Mouse (Mus musculus) thymus, postnatal 25 days (tissue): ENCODE measurements at regions not wholly inside any gene's neighbourhood (a gene's known extent, or its start where the extent isn't known, plus 50 kb on each side); places are given as distances from the start of the nearest gene placed in this dataset.

ENCODE experiments used
- DNase-seq: peaks from one replicate; pipeline ENCODE4 v3.0.0; 2022

- no peak for DNase-seq
These were observed 89.9 kb upstream of the Mef2a start for GRCm38 (mm10) chr7:67462591-67462990.

DNA sequence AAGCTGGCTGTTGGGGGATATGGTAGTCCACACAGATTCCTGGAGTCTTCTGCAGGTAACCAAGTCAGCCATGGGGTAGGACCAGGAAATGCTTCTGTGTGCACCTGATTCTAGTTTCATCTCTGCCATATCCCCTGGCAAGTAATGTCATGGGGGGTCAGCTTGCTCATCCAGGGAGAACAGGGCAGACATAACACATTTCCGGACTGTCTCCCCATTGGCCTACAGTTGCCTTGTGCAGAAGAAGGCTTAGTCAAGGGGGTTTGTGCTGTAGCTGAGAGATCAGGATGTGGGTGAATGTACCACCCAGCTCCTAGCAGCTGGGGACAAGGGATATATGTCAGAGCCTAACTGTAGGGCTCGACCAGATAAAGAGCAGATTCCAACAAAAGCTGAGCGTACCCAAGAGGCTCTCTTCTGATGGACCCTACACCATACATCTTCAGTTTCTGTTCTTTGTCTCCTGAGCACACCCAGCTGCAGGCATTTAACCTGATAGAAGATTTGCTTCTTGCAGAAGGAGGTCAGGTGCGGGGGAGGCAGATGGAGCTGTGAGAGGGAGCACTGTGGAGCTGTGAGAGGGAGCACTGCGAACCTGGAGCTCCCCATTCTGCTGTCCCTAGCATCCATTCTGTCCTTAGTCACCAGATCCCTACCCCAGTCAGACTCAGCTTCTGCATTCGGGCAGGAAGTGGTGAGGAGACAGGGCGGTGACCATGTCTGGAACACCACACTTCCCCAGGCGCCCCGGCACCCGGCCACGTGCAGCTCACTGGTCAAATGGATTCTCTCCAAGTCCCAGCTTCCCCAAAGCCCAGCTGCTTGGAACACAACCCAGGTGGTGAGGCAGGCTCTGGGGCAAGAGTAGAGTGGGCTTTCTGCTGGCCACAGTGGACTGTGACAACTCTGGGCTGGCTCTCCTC lies 88.9 kb upstream of the Mef2a start:
- peak; percentile 59 for DNase-seq

DNA sequence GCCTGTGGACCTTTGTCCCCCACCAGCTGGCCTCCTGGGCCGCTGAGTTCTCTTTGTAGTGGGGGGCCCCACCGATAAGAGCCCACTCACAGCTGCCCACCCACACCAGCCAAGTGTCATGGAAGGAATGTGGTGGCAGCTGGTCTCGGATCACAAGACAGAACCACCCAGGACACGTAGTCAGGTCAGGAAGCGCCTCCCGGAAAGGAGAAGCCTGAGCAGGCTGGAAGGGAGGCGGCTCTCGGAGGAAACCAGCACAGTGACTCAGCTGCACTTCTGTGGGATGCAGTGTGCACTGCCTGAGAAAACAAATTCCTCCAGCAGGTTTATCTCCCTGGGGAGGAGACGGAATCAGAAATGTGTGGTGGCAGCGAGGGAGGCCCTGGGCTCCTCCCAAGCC lies 87.2 kb upstream of the Mef2a start:
- DNase-seq = no peak

GRCm38 (mm10) chr7:67459209-67459608 lies 86.6 kb upstream of the Mef2a start:
- no peak for DNase-seq

GRCm38 (mm10) chr7:67458640-67459039 lies 86.0 kb upstream of the Mef2a start:
- DNase-seq = no peak

DNA sequence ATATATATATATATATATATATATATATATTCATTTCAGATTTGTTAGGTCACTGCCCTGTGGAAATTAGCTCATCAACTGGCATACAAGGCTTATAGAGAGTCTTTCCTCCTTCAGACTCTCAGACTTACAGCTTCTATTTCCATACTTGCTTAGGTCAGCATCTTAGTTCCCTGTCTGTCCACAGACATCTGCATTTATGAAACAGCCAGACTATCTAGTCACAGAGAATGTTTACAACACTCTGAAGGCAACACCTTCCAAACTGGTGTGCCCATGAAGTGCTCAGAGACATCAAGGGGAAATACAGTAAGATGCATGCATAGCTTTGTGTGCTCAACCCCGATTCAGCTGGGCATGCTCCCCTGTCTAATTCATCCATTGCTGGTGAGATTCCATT lies 85.2 kb upstream of the Mef2a start:
- no peak for DNase-seq

DNA sequence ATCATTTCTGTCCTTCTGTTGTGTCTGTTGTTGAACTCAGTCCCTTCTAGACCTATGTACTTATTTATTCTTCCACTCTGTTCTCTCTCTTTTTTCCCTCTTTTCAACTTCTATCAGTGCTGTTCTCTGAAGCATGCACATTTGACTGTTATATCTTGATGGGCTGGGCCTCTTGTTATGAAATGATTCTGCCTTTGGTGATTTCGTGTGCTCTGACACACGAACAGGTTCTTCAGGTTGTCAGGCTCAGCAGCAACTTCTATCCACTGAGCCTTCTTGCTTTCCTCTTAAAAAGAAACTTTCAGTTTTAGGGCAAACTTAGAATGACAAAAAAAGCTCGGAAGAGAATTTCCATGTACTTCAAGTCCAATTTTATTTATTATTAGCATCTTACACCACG lies 83.4 kb upstream of the Mef2a start:
- DNase-seq = no peak

- no peak for DNase-seq
These were observed 81.8 kb upstream of the Mef2a start for GRCm38 (mm10) chr7:67454458-67454857.

- DNase-seq = no peak
These were observed 78.6 kb upstream of the Mef2a start for GRCm38 (mm10) chr7:67451157-67451793.

- no peak for DNase-seq
These were observed 73.9 kb upstream of the Mef2a start for GRCm38 (mm10) chr7:67446606-67447005.

GRCm38 (mm10) chr7:67445203-67446041 lies 72.8 kb upstream of the Mef2a start:
- peak; percentile 60 for DNase-seq

- peak; percentile 78 for DNase-seq
These were observed 71.9 kb upstream of the Mef2a start for GRCm38 (mm10) chr7:67444523-67444942.

DNA sequence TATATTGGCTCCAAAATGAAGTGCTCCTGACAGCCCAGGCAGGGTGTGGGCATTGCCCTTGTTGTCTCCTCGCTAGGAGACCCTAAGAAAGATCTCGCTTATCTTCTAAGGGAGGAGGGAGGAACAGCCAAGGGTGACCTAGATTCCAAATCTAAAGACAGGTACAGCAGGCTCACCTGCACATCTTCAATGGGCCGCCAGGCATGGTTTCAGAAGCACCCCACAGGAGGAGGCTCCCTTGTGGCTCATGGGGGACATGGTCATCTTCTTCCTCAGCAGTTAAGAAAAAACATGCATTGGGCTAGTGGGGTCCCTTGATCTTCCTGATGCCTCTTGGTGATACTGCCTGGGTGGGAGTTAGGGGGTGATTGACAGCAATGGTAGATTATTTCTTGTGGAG lies 71.0 kb upstream of the Mef2a start:
- peak; percentile 45 for DNase-seq

GRCm38 (mm10) chr7:67443001-67443555 lies 70.4 kb upstream of the Mef2a start:
- DNase-seq = no peak

DNA sequence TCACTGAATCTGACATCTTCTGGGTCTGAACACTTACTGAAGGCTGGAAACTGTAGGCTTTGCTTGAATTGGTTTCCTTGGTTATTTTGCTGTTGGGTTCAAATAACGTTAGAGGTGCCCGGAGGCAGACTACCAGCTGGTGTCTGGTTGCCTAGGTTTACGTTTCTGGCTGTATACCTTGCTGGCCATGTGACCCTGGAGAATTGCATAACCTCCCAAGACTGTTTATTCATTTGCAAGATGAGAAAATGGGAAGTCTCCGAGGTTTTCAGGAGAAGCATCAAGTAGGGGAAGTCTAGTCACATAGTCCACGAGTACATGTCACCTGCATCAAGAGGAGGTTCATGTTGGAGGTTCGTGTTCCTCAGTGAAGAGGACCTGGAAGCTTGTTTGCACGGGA lies 69.6 kb upstream of the Mef2a start:
- DNase-seq = no peak

GRCm38 (mm10) chr7:67440806-67441205 lies 68.1 kb upstream of the Mef2a start:
- DNase-seq = peak; percentile 56

DNA sequence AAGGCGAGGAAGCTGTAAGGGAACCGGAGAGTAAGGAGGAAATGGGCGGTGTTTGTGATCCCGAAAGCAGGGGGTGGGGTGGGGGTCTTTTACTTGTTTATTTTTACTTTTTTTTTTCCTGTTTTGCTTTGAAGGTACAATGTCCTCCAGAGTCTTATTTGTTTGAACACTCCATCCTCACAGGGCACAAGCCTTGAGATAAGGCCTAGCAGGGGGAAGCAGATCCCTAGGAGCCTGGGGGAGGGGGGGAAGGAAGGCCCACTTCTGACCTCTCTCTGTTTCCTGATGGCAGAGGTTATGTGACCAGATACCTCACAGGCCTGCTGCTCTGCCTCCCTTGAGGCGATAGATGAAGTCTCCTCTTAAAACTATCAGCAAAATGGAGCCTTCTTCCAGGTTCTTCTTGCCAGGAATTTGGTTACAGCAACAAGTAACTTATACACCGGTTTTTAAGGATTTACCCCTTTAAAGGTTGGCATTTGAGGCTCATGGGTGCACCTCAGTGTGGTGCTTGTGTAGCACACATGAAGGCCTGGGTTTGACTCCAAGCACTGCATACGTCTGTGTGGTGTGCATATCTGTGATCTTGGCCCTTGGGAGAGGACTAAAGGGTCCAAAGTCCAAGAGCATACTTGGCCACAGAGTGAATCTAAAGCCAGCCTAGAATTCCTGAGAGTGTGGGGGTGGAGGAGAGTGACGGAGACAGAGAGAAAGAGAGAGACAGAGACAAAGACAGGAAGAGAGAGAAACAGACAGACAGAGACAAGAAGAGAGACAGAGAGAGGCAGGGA lies 64.8 kb upstream of the Mef2a start:
- DNase-seq = no peak

DNA sequence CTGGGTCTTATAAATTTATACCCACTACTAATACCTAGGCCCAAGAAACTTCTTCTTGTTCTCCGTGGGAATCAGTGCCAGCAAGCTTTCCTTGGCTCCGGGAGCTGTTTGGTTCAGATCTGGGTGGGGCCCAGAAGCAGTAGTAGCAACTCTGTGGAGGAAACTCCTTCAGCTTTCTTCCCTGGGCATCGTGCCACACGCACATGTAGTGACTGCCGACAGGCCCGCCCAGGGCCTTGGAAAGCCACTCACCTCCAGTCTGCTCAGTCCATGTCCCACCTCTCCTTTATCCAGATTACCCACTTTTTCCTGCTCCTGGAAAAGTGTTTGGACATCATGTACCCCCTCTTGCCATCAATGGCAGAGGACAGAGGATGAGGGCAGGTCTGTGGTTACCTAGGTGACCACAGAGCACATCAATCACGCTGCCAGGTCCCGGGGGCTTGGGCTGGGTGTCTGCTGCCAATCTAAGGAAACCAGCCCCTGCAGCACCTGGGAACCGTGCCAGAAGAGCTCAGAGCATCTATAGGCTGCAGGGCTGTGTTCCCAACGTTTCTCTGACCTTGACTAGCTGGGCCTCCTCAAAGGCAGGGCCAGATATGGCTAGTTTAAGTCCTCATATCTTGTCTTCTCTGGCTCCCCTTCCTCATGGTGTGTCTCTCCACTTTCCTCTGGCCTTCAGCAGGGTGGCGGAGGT lies 63.1 kb upstream of the Mef2a start:
- DNase-seq = no peak

DNA sequence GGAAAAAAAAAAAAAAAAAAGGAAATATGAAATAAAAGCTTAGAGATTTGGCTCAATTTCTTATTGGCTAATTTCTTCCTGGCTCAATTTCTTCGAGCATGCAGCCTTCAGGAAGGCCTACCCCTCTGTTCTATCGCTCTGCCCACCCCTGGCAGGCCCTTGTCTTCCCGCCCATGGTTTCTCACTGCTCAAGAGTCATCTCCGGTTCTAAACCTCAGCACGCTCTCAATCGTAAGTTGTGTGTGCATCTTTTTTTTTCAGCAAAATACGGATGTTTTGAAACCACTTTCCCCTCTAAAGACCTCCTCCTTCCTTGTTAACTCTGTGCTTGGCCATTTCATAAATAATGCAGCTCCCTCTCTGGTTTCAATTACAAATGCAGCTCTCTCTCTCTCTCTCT lies 58.3 kb upstream of the Mef2a start:
- DNase-seq = no peak

DNA sequence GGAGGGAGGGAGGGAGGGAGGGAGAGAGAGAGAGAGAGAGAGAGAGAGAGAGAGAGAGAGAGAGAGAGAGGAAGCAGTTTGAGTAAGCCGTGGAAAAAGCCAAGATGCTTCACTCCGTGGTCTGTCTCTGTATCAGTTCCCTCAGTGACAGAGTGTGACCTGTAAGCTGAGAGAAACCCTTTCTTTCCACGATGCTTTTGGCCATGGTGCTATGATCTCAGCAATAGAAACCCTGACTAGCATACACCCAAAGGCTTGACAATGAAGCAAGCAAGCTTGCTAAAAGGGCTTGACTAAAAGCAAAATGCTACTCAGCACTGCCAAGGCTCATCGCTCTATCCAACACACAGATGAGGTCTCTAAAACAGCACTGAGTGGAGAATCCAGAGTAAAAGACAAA lies 57.4 kb upstream of the Mef2a start:
- no peak for DNase-seq

GRCm38 (mm10) chr7:67429008-67429873 lies 56.6 kb upstream of the Mef2a start:
- no peak for DNase-seq
